Mouse (Mus musculus) spleen, adult 2 months (tissue): Measurements from ENCODE around the gene Rplp0.

Experiments used
- CTCF ChIP-seq: fragments of 200-500 bp; IDR thresholded peaks from 2 replicates; pipeline ENCODE4 v1.5.1; 2011; ENCODE audit warnings: mild to moderate bottlenecking, inconsistent platforms; ENCODE audit not compliant: insufficient read depth, insufficient read length, insufficient replicate concordance; ENCODE audit errors: extremely low read depth
- POLR2A ChIP-seq: fragments of 200-500 bp; IDR thresholded peaks from 2 replicates; pipeline ENCODE4 v1.6.1; 2011; ENCODE audit warnings: low read depth, low read length, inconsistent platforms

- no peak for TF ChIP-seq POLR2A
- no peak for TF ChIP-seq CTCF
These were observed 29.4 kb upstream of the Rplp0 start for GRCm38 (mm10) chr5:115529742-115530446.
